Mouse (Mus musculus) frontal cortex, adult 2 months (tissue): ENCODE results near the gene Cyp2d11. TPM values are rescaled to one million over a fixed set of nuclear protein-coding genes. Genes with fewer than 3 reads are reported as not detected.

ENCODE experiments used
- polyA plus RNA-seq: library from polyadenylated mRNA; depleted of rRNA; stranded (reverse); fragments of >200 nt; gene quantifications from 2 replicates; pipeline ENCODE4 v1.2.3, GENCODE M21; 2012; rRNA removed

Gene Cyp2d11
- polyA plus RNA-seq, 1 experiment: not detected

Other genes with a start within 250 kb of the Cyp2d11 start
- gene Srebf2, start 246.8 kb downstream of the Cyp2d11 start, polyA plus RNA-seq: 142 and 155 TPM in 2 replicates
- gene Shisa8, start 181.2 kb downstream of the Cyp2d11 start, polyA plus RNA-seq: 57.1 and 79.6 TPM in 2 replicates
- gene Tnfrsf13c, start 169.7 kb downstream of the Cyp2d11 start, polyA plus RNA-seq: 1.4 and 2.6 TPM in 2 replicates
- 6.4 and 9.1 TPM in 2 replicates for gene Cenpm, start 149.3 kb downstream of the Cyp2d11 start, polyA plus RNA-seq
- 176 and 182 TPM in 2 replicates for gene 1500009C09Rik, start 141.6 kb downstream of the Cyp2d11 start, polyA plus RNA-seq
- gene Sept3, start 119.1 kb downstream of the Cyp2d11 start, polyA plus RNA-seq: 344 and 374 TPM in 2 replicates
- gene Wbp2nl, start 95.1 kb downstream of the Cyp2d11 start, polyA plus RNA-seq: not detected in 2 replicates
- 53.4 and 58.3 TPM in 2 replicates for gene Naga, start 55.1 kb downstream of the Cyp2d11 start, polyA plus RNA-seq
- 0.48 and 0.70 TPM in 2 replicates for gene Pheta2, start 55.1 kb downstream of the Cyp2d11 start, polyA plus RNA-seq
- gene Smdt1, start 55.1 kb downstream of the Cyp2d11 start, polyA plus RNA-seq: 288 and 325 TPM in 2 replicates
- 498 and 573 TPM in 2 replicates for gene Ndufa6, start 39.7 kb downstream of the Cyp2d11 start, polyA plus RNA-seq
- gene Cyp2d22, start 13.8 kb downstream of the Cyp2d11 start, polyA plus RNA-seq: 46.2 and 52.6 TPM in 2 replicates
- not detected in 2 replicates for gene Cyp2d10, start 13.2 kb upstream of the Cyp2d11 start, polyA plus RNA-seq
- not detected in 2 replicates for gene Cyp2d9, start 39.4 kb upstream of the Cyp2d11 start, polyA plus RNA-seq
- gene Cyp2d12, start 161.1 kb upstream of the Cyp2d11 start, polyA plus RNA-seq: not detected in 2 replicates
- not detected in 2 replicates for gene Cyp2d34, start 226.9 kb upstream of the Cyp2d11 start, polyA plus RNA-seq